Mouse (Mus musculus) adrenal gland, adult 2 months (tissue): ENCODE measurements around the gene Emilin1. TPM values are rescaled to one million over a fixed set of nuclear protein-coding genes. Genes with fewer than 3 reads are reported as not detected.
A peak's percentile ranks its signal among the peaks of the same experiment; 100 is the strongest.

ENCODE experiments used
- DNase-seq: peaks from one replicate; pipeline ENCODE4 v3.0.0; 2021
- polyA plus RNA-seq: library from polyadenylated mRNA; depleted of rRNA; stranded (reverse); fragments of >200 nt; gene quantifications from 2 replicates; pipeline ENCODE4 v1.2.3, GENCODE M21; 2012
- total RNA-seq, 2 experiments: library from RNA; stranded (reverse); gene quantifications; 2 replicates each; pipeline ENCODE4 v1.2.3; 2021

Emilin1 gene
- total and polyA plus RNA-seq, 3 experiments, result 40.3 to 75.1 (median 62.0) TPM

- peak; percentile 99 for DNase-seq
Measured at GRCm38 (mm10) chr5:30907413-30908059, 5.7 kb upstream of the Emilin1 start, which contains the start of gene Ost4. Gene Ost4 (minus strand): TSS chr5:30907788.

GRCm38 (mm10) chr5:30908426-30909299, 4.5 kb upstream of the Emilin1 start:
- DNase-seq, result no peak

GRCm38 (mm10) chr5:30909300-30909659, 3.9 kb upstream of the Emilin1 start:
- peak; percentile 54 for DNase-seq

- DNase-seq, result no peak
Measured at GRCm38 (mm10) chr5:30909863-30910262, 3.3 kb upstream of the Emilin1 start.

- no peak for DNase-seq
Measured at GRCm38 (mm10) chr5:30910481-30910880, 2.7 kb upstream of the Emilin1 start.

- no peak for DNase-seq
Measured at GRCm38 (mm10) chr5:30912156-30912555, 1.0 kb upstream of the Emilin1 start.

- DNase-seq, result no peak
Measured at GRCm38 (mm10) chr5:30914101-30914635, 966 bp downstream of the Emilin1 start.

GRCm38 (mm10) chr5:30914849-30915248, 1.6 kb downstream of the Emilin1 start:
- DNase-seq, result no peak

- DNase-seq, result no peak
Measured at GRCm38 (mm10) chr5:30915456-30915855, 2.3 kb downstream of the Emilin1 start.

- DNase-seq, result peak; percentile 92
Measured at GRCm38 (mm10) chr5:30915974-30916433, 2.8 kb downstream of the Emilin1 start.

GRCm38 (mm10) chr5:30916841-30917240, 3.6 kb downstream of the Emilin1 start:
- DNase-seq, result no peak

GRCm38 (mm10) chr5:30917348-30917747, 4.1 kb downstream of the Emilin1 start:
- no peak for DNase-seq

- DNase-seq, result no peak
Measured at GRCm38 (mm10) chr5:30917891-30918670, 4.9 kb downstream of the Emilin1 start.

- no peak for DNase-seq
Measured at GRCm38 (mm10) chr5:30918691-30919090, 5.5 kb downstream of the Emilin1 start.

- no peak for DNase-seq
Measured at GRCm38 (mm10) chr5:30919831-30920614, 6.8 kb downstream of the Emilin1 start.

GRCm38 (mm10) chr5:30920621-30921020, 7.4 kb downstream of the Emilin1 start:
- no peak for DNase-seq

GRCm38 (mm10) chr5:30921256-30922033, 8.2 kb downstream of the Emilin1 start, which contains the start of gene Khk:
Gene Khk (plus strand): TSS chr5:30921431.
- peak; percentile 89 for DNase-seq

GRCm38 (mm10) chr5:30922581-30923041, 9.4 kb downstream of the Emilin1 start:
- no peak for DNase-seq

GRCm38 (mm10) chr5:30923119-30923518, 9.9 kb downstream of the Emilin1 start:
- no peak for DNase-seq

- DNase-seq, result no peak
Measured at GRCm38 (mm10) chr5:30924614-30925013, 11.4 kb downstream of the Emilin1 start.
